Mouse (Mus musculus) kidney, postnatal 0 days (tissue): ENCODE measurements at regions not wholly inside any gene's neighbourhood (a gene's known extent, or its start where the extent isn't known, plus 50 kb on each side); places are given as distances from the start of the nearest gene placed in this dataset. TPM values are rescaled to one million over a fixed set of nuclear protein-coding genes. Genes with fewer than 3 reads are reported as not detected.
A peak's percentile ranks its signal among the peaks of the same experiment; 100 is the strongest.

ENCODE experiments used
- ATAC-seq: fragments of 200-750 bp; cut with Nextera tagmentation; replicated peaks from 2 replicates; pipeline ENCODE4 v1.8.0; 2017; ENCODE audit warnings: low read depth, moderate number of reproducible peaks, moderate TSS enrichment, moderate library complexity; ENCODE audit not compliant: low FRiP score
- DNase-seq: peaks from one replicate; pipeline ENCODE4 v3.0.0-alpha.2; 2016; ENCODE audit warnings: low spot score
- H3K27ac ChIP-seq: fragments of 300-500 bp; sonication (generic); 2 replicates; pipeline ENCODE4 v1.5.1; 2014; ENCODE audit warnings: mild to moderate bottlenecking
- H3K27me3 ChIP-seq: fragments of 300-500 bp; sonication (generic); 2 replicates; pipeline ENCODE4 v1.6.1; 2014; ENCODE audit warnings: low read length, mixed read lengths; ENCODE audit not compliant: insufficient read depth
- H3K36me3 ChIP-seq: fragments of 300-500 bp; sonication (generic); 2 replicates; pipeline ENCODE4 v1.6.1; 2014; ENCODE audit warnings: low read length, mixed read lengths; ENCODE audit not compliant: insufficient read depth
- H3K4me1 ChIP-seq: fragments of 300-500 bp; sonication (generic); replicated peaks from 2 replicates; pipeline ENCODE4 v1.6.1; 2014; ENCODE audit warnings: antibody characterized with exemption, low read length, mixed read lengths; ENCODE audit not compliant: insufficient read depth
- H3K4me2 ChIP-seq: fragments of 300-500 bp; sonication (generic); 2 replicates; pipeline ENCODE4 v1.6.1; 2014; ENCODE audit warnings: mild to moderate bottlenecking, low read length, moderate library complexity, mixed read lengths
- H3K4me3 ChIP-seq: fragments of 300-500 bp; sonication (generic); replicated peaks from 2 replicates; pipeline ENCODE4 v1.5.1; 2014; ENCODE audit warnings: low read depth, low read length
- H3K9ac ChIP-seq: fragments of 300-500 bp; sonication (generic); 2 replicates; pipeline ENCODE4 v1.6.1; 2014; ENCODE audit warnings: low read depth, low read length
- H3K9me3 ChIP-seq: fragments of 300-500 bp; sonication (generic); replicated peaks from 2 replicates; pipeline ENCODE4 v1.6.1; 2016; ENCODE audit warnings: low read length, inconsistent platforms, mixed read lengths
- CTCF ChIP-seq: IDR thresholded peaks from 2 replicates; pipeline ENCODE4 v1.5.1; 2016; ENCODE audit warnings: antibody characterized with exemption, low read depth, mild to moderate bottlenecking, moderate library complexity
- WGBS: fragments of 180-500 bp; shearing (Covaris S2); extraction: QIAGEN DNeasy Blood & Tissue Kit; methylation state at CpG from one replicate; pipeline ENCODE4 v1.1.7; 2014; 5-methylcytosine and 5-hydroxymethylcytosine counted together
- microRNA-seq: library from miRNA; unstranded; fragments of <30 nt; microRNA quantifications from one replicate; pipeline ENCODE4, GENCODE M21; 2016

GRCm38 (mm10) chr17:91913556-91913955 lies 820.7 kb upstream of the Nrxn1 start:
- DNase-seq (no peak), ATAC-seq (no peak)
- 89% methylated on average over 3 of the region's 3 CpGs for WGBS
- Histone ChIP-seq H3K27ac (no peak overlapping the region), H3K4me2 (no peak overlapping the region), H3K27me3 (no peaks in the 10 kb centered on the region), H3K36me3 (no peaks in the 10 kb centered on the region), H3K4me1 (no peaks in the 10 kb centered on the region), H3K9me3 (no peaks in the 10 kb centered on the region), H3K9ac (no peak overlapping the region), H3K4me3 (no peak overlapping the region)
- TF ChIP-seq CTCF, result no peak

- Histone ChIP-seq H3K9me3 (no peaks in the 10 kb centered on the region), H3K36me3 (no peaks in the 10 kb centered on the region), H3K4me3 (no peak overlapping the region), H3K4me2 (no peak overlapping the region), H3K27ac (no peak overlapping the region), H3K4me1 (no peaks in the 10 kb centered on the region), H3K27me3 (no peaks in the 10 kb centered on the region), H3K9ac (no peak overlapping the region)
- no peak for ATAC-seq
- no peak for TF ChIP-seq CTCF
- no peak for DNase-seq
- WGBS, result 83% methylated on average over 3 of the region's 3 CpGs
These were observed 810.2 kb upstream of the Nrxn1 start for GRCm38 (mm10) chr17:91903092-91903491.

- no peak for TF ChIP-seq CTCF
- H3K4me3 ChIP-seq, result no peak overlapping the region
- ATAC-seq, result no peak
These were observed 782.4 kb upstream of the Nrxn1 start for GRCm38 (mm10) chr17:91875231-91875630.

GRCm38 (mm10) chr17:91862152-91862551 lies 769.3 kb upstream of the Nrxn1 start:
- ATAC-seq (no peak), DNase-seq (peak; percentile 17)
- no peak overlapping the region for H3K9ac ChIP-seq
- H3K27me3 ChIP-seq, result no peaks in the 10 kb centered on the region
- TF ChIP-seq CTCF, result no peak
- no peaks in the 10 kb centered on the region for H3K36me3 ChIP-seq
- H3K9me3 ChIP-seq, result no peaks in the 10 kb centered on the region
- H3K27ac ChIP-seq, result no peak overlapping the region
- no peaks in the 10 kb centered on the region for H3K4me1 ChIP-seq
- H3K4me2 ChIP-seq, result no peak overlapping the region
- H3K4me3 ChIP-seq, result no peak overlapping the region
- 55% methylated on average over 1 of the region's 1 CpGs for whole genome bisulfite sequencing

More at GRCm38 (mm10) chr17:91875231-91875630, 782.4 kb upstream of the Nrxn1 start:
- H3K4me2 ChIP-seq, result no peak overlapping the region
- H3K27me3 ChIP-seq, result no peaks in the 10 kb centered on the region
- H3K9me3 ChIP-seq, result no peaks in the 10 kb centered on the region
- no peak for DNase-seq
- H3K36me3 ChIP-seq, result no peaks in the 10 kb centered on the region
- no peaks in the 10 kb centered on the region for H3K4me1 ChIP-seq
- H3K9ac ChIP-seq, result no peak overlapping the region
- no peak overlapping the region for H3K27ac ChIP-seq

Small RNA genes in the stretch of these regions (microRNA-seq; reads per million reads assigned to microRNA genes)
- gene Gm44345, result not detected
